Mouse (Mus musculus) v-Abl transformed pro-B cells (cell line): Measurements from ENCODE around the gene Olfr749.
"Not testable (repeated sequence)": the region's sequence is repeated elsewhere in the genome, so short reads cannot be mapped to it uniquely, and the experiment has no call there.

ENCODE experiments used
- in situ Hi-C, 2 experiments: fragments of 400-800 bp; cut with MboI; formaldehyde crosslinking; loops; one replicate each; pipeline ENCODE4 v1.15.1; 2025; ENCODE audit not compliant: unreplicated experiment in 2 of 2

Gene Olfr749

GRCm38 (mm10) chr14:50744994-50745393 is at the start of gene Olfr749:
Gene Olfr749 (minus strand): TSS chr14:50745094.
- in situ Hi-C loops: no loop called here

GRCm38 (mm10) chr14:50788157-50788556 is 43.3 kb upstream of the Olfr749 start:
- in situ Hi-C loops: loop anchor here in 1 of 2 experiments (10.0 to 25.0 kb wide), 5 partner anchors 433 to 1726 kb away; partner anchors contain the start of genes Ap5m1, Exoc5, Mettl17 and Slc39a2

GRCm38 (mm10) chr14:50785251-50785637 is 40.4 kb upstream of the Olfr749 start, which contains the start of gene Ttc5:
Gene Ttc5 (minus strand): TSS chr14:50785519.
- in situ Hi-C loops: loop anchor here in 1 of 2 experiments (10.0 to 25.0 kb wide), 5 partner anchors 430 to 1723 kb away; partner anchors contain the start of genes Ap5m1, Exoc5, Mettl17 and Slc39a2

GRCm38 (mm10) chr14:50784391-50785250 is 39.7 kb upstream of the Olfr749 start:
- in situ Hi-C loops: loop anchor here in 1 of 2 experiments (10.0 to 25.0 kb wide), 5 partner anchors 430 to 1722 kb away; partner anchors contain the start of genes Ap5m1, Exoc5, Mettl17 and Slc39a2

GRCm38 (mm10) chr14:50782166-50782565 is 37.3 kb upstream of the Olfr749 start:
- in situ Hi-C loops: loop anchor here in 1 of 2 experiments (10.0 to 25.0 kb wide), 5 partner anchors 427 to 1720 kb away; partner anchors contain the start of genes Ap5m1, Exoc5, Mettl17 and Slc39a2

- in situ Hi-C loops: no loop called here
These were observed 26.4 kb upstream of the Olfr749 start for GRCm38 (mm10) chr14:50771342-50771741.

GRCm38 (mm10) chr14:50765736-50766135 is 20.8 kb upstream of the Olfr749 start:
- in situ Hi-C loops: no loop called here

GRCm38 (mm10) chr14:50758416-50759085 is 13.7 kb upstream of the Olfr749 start:
- in situ Hi-C loops: no loop called here

GRCm38 (mm10) chr14:50741584-50741983 is 3.3 kb downstream of the Olfr749 start:
- in situ Hi-C loops: no loop called here

- in situ Hi-C loops: no loop called here
These were observed 4.6 kb downstream of the Olfr749 start for GRCm38 (mm10) chr14:50740334-50740733.

GRCm38 (mm10) chr14:50722371-50722770 is 22.5 kb downstream of the Olfr749 start:
- in situ Hi-C loops: not testable (repeated sequence)

- in situ Hi-C loops: not testable (repeated sequence)
These were observed 25.0 kb downstream of the Olfr749 start for GRCm38 (mm10) chr14:50719875-50720274.

GRCm38 (mm10) chr14:50707073-50707472 is 37.8 kb downstream of the Olfr749 start, which contains the start of gene Olfr748:
Gene Olfr748 (plus strand): TSS chr14:50707373.
- in situ Hi-C loops: no loop called here

GRCm38 (mm10) chr14:50693106-50693505 is 51.8 kb downstream of the Olfr749 start, which contains the start of gene Olfr747:
Gene Olfr747 (minus strand): TSS chr14:50693206.
- in situ Hi-C loops: no loop called here
